Mouse (Mus musculus): ENCODE results near the gene Tcte1.
A peak's percentile ranks its signal among the peaks of the same experiment; 100 is the strongest.

The Tcte1 gene

DNA sequence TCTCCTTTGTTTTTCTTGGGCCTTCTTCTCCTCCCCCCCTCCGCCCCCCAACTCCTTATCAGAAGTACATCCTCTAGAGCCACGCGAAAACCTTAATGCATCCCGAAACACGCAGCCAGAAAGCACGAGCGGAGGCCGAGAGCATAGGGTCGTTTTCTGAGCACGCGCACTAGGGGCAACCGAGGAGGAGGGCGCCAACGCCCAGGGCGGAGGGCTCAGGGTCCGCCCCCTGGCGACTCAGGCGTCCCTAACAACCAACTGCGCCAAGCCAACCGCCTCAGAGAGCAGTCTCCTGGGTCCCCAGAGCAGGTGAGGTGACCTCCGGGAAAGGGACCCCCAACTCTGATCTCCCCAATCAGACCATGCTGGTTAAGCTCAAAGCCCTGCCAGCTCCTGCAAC is at the start of gene Tcte1:
Tcte1 (plus strand) TSS at position 172 of the 400 bp plus-strand sequence.
- DNase-seq = no peak

DNA sequence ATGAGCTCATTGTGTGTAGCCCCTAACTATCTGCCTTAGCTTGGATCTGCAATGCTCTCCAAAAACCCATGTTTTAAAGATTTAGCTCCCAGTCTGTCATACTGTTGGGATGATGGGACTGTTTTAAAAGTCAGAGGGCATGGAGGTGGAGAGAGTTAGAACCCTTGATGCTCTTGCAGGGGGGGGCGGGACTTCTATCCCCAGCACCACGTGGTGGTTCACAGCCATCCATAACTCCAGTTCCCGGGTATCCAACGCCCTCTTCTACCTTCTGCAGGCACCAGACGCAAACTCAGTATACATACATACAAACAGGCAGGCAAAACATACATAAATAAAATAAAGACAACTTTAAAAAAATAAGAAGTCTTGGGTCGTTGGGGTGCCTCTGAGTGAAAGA is 49.6 kb upstream of the Tcte1 start:
- no peak for DNase-seq

DNA sequence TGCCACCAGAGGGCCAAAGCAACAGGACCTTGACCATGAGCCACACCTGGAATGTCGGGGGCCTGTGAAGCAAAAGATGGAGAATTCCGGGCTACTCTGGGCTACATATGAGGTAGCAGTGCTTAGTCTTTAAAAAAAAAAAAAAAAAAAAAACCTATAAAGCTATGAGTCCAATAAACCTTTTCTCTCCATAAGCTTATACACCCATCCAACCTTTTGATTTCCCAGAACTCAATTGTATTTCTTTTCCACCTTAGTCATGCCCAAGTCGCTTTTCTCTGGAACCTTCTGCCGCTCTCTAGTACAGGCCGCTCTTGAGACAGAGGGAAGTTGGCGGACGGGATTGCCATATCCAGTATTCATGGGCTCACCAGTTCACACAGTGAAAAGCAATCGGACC is 49.1 kb upstream of the Tcte1 start:
- DNase-seq = no peak

DNA sequence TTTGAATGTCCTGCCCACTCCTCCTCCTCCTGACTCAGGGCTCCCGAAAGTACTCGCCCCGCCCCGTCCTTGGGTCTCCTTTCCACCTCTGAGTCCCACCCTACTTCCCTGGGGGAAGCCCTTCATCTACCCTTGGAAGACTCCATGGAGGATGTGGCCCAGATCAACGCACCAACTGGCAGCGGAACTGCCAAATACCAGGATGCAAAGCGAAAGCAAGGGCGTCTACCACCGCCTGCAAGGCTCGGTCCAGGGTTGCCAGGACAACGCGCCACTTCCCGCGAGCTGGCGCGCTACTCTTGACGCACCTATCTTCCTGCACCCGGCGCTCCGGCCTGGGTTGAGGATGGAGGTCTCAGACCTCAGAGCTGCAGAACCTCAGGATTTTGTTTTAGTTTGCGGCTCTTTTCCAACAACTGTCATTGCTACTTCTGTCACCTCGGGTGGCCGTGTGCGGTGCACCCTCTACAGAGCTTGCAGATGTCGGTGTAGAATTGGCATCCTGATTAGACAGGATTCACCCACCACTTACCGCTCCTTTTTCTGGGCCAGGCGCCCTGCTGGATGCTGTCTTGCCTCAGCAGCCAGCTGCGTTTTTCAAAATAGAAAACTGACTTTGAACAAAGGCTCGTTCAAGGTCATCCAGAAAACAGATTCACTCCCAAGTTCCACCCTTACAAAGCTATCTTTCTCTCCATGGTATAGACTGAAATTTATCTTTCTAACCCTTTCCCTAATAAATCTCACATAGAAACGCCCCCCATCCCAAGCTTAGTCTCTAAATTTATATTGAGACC is 48.4 kb upstream of the Tcte1 start, which contains the start of gene Spats1:
Spats1 (minus strand) TSS at position 747 of the 797 bp plus-strand sequence.
- DNase-seq = peak; percentile 12 to 29

DNA sequence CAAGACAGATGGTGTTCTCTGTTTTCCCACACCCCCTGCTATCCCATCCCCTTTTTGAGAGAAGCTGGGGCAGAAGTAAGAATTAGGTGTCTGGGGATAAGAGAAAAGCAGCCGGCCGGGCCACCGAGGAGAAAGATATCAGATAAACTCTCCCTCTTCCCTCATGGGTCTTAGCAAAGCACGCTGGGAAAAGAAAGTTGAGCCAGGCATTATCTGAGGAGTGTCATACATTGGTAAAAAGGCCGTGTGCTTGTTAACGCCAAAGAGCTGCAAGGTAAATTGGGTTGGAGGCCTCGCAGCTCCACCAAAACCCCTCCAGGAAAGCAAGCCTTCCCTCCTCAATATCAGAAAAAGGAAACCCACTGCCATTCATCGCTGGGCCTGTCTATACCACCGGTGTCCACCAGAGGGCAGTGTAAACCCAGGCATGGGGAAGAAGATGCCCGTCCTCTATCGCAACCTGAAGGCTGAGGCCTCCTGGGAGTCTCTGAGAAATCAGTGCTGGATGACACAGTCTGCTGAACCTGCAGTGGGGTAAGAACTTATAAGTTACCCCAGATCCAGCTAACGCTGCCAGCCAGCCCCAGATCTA is 44.9 kb upstream of the Tcte1 start:
- DNase-seq = peak; percentile 52 to 83

DNA sequence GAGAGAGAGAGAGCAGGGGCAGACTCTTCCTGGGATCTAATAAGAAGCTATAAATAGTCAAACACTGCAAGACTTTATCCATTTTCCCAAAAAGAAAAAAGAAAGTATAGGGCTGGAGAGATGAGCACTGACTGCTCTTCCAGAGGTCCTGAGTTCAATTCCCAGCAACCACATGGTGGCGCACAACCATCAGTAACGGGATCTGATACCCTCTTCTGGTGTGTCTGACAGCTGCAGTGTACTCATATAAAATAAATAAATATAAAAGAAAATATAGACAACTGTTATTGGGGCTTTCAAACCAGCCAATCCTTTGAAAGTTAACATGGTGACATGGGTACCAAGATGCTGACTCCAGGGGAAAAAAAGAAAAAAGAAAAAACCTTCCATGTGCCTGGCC is 42.8 kb upstream of the Tcte1 start:
- DNase-seq = no peak

DNA sequence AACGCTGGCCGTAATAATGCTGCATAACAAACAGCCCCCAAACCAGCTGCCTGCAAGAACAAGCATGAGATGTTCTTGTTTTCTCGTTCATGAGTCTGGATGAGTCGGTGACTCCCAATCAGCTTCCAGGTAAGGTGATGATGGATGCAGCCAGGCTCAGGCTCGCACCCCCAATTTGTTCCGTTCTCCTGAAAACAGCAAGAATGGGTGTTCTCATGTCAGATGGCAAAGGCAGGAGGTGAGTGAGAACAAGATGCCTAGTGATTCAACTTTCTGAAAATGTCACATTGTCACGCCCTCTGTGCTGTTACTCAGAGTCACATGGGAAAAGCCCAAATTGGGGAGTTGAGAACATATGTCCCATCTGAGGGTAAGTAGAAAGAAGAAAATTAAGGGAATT is 37.7 kb upstream of the Tcte1 start:
- no peak for DNase-seq

DNA sequence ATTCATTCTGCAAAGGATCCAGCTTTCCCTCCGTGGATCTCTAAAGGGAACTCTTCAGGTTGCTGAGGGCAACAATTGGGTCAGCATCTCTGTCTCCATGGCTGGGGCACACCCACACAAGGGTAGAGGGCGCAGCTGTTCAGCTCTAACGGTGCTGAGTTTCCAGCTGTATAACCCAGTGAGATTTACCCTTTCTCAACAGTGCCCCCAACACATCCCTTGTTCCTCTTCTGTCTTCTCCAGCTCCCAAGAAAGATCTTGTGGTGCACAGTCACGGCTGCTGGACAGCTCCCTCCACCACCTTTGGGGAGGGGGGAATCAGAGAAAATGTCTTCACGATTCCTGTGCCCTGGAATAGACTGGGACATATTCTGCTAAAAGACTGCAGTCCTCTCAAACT is 36.0 kb upstream of the Tcte1 start:
- no peak for DNase-seq

DNA sequence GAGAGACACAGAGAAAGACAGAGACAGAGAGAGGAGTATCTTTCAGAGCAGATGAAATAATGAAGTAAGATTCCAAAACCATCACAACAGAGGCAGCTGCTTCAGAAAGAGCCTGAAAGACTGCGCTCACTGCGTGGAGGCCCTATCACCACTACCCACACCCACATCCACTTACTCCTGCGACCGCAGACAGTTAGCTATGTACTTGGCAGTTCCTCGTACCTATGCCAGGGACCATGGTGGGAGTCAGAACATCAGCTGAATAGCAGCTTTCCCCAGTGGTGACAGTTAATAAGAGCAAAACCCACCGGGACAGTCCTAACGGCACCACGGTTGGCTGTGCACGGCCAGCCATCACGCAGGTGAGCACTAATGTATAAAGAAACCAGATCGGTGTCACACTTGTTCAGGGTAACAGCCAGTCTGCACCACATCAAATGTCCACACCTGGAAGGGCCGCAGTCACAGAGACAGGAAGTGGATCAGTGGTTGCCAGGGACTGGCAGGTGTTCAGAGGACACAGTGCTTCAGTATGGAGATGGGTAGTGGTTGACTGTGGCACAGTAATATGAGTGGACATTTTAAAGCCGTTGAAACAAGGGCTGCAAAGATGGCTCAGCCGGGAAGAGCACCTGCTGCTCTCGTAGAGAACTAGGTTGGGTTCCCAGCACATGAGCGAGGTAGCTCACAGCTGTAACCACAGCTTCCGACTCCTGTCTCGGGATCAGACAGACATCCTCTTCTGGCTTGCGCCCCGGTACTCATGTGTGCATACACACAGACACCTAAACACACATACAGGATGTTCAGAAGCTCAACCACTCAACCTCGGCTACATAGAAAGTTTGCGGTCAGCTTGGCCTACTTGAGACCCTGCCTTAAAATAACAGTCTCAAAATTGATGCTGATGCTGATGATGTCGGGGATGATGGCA is 34.6 kb upstream of the Tcte1 start:
- DNase-seq = no peak

DNA sequence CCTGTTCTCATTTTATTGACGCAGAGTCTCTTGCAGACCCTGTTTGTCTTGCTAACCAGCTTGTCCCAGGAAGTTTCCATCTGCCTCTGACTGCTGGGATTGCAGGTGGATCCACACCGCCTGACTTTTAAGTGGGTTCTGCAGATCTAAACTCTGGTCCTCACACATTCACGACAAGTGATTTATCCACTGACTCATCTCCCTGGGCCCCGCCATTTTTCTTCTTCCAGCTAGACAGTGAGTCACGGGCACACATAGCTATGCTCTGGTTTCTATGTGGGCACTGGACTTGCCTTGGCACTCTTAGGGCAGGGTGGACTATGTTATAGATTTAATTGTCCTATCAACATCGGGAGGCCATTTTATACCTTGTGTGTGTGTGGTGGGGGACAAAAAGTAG is 33.5 kb upstream of the Tcte1 start:
- no peak for DNase-seq

DNA sequence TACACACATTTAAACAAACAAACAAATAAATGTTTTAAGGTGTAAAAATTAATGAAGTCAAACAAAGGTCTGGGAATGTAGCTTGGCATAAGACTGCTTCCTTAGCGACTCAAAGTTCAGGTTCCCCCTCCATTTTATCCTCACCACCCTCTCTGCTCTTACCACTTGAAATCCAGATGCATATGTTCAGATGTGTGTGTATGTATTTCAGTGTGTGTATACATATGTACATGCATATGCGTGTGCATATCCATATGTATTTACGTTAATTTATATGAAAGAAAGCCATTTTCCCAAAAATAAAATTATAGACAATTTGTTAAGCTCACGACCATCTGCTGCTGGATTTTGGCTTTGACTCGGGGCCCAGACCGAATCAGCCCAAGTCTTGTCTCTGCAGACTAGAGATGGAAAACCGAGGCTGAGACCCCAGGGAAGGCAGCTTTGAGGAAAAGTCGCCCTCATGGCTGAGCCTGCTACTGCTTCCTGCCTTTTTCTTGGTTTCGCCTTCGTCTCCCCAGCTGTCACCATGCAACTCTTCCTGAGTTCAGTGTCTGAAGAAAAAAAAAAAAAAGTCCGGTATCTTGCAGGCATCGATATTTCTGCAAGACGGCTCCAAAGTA is 32.6 kb upstream of the Tcte1 start:
- DNase-seq = no peak

DNA sequence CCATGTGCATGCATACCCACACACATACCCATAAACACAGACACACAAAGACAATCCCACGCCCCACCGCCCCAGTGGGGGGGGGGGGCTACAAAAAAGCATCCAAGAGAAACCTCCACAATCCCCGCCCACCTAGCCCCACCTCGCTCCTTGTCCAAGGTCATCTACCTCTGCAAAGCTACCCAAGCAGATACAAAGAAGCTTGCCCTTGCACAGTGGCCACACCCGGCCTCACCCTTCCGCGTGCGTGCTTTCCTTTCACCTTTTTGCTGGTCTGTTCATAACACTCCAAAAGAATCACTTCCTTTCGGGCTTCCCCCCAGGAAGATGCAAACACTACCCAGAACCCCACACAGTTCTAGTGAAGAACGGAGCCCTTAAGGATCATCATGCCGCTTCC is 27.8 kb upstream of the Tcte1 start:
- DNase-seq = no peak

DNA sequence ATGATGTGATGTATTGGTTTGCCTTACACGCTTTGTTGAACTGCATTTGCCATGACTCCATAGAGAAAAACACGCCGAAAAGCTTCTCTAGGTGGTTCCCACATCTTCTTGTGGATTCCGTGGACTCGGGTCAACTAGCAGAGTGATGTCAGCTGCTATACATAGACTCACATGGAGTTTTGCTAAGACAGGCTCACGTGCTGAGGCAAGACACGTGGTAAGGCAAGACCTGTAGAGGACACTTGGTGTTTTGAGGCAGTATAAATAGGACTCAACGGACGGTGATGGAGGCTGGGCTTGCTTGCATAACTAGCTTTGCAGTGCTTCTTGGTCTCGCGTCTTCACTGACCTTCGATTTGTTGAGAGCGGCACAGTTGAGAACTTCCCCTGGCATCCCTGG is 24.8 kb upstream of the Tcte1 start:
- no peak for DNase-seq

DNA sequence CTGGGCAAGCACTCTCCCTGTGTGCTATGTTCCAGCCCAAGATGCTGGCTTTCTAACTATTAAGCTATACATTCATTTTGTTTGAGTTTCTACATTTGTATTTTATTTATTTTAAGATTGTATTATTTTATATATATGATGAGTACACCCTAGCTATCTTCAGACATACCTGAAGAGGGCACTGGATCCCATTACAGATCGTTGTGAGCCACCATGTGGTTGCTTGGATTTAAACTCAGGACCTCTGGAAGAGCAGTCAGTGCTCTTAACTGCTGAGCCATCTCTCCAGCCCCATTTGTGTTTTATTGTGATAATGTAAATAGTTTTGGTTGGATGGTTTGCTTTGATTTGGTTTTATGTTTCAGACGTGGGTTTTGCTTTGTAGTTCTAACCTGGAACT is 23.7 kb upstream of the Tcte1 start:
- DNase-seq = no peak

DNA sequence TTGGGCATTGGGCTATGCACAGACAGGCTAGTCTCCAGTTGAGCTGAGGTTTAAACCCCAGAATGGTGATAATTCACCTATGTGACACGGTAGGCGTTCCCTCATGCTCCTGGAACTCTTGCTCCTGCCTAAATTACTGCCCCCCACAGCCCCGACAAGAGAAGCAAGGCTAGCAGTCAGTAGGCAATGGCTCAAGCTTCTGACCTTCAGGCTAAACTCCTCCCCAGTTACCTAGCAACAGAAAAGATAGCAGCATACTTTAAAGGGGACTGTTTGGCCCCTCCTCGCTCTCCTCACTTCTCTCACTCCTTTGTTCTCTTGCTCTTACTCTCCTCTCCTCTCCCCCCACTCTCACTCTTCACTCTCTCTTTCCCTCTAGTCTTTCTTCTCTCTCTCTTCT is 22.3 kb upstream of the Tcte1 start:
- DNase-seq = no peak

DNA sequence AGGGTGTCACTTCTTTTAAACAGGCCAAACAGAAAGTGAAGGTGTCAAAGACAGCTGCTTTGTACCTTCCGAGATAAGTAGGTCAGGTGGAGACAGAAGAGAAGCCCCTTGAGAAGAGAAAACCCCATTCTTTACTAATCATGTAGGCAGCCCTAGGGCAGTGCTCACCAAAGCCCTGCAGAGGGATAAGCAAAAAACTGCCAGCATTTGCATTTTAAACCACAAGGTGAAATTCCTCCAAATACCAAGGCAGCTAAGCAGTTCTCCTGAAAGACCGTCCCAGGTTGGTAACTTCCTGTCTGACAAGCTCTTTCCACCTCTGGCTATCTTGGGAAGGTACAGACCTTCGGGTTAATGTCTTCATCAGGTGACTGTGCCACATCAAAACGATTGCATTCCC is 20.9 kb upstream of the Tcte1 start:
- DNase-seq = no peak

DNA sequence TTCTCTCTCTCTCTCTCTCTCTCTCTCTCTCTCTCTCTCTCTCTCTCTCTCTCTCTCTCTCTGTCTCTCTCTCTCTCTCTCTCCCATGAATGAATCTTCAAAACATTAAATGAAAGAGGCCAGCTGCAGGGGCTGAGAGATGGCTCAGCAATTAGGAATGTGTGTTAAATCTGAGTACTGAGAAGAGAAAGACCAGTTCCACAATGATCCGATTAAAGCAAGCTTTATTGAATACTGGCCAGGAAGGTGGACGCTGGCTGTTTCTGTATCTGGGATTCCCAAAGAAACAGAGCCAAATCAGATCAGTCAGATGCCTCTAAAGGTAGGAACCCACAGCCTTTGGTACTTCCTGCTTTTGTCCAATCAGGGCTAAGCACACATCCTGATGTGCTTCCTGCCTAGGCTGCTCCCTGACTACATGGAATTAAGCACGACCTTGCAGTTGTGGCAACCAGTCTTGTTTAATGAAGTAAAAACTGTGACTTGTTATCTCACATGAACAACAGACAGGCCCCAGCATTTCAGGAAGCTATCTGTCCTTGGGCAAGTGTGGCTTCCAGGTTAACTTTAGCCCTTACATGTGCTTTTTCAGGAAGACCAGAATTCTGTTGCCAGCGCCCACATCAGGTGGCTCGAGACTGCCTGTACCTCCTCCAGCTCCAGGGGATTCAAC is 19.8 kb upstream of the Tcte1 start:
- no peak for DNase-seq

DNA sequence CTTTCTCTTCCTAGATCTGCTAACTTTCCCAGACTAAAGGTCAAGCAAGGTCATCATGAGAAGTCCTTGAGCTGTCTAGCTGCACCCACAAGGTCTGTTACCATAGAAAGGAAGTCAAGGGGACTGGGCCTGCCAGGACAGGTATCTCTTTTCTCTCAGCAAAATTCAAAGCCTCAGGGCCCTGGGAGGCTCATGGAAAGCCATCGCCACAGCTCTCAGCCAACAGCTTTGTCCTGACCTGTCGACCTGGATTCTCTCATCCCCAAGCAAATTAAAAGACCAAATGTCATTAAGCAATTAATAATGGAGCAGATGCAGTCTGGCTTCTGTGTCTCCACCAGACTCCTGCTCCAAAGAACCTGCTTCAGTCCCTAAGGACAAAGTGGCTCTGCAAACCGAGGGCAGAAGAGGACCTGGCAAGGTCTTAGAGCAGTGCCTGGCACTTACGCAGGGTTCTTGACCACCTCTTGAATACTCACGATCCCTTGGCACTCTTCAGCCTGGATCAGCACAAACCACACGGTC is 17.2 kb upstream of the Tcte1 start:
- DNase-seq = no peak

DNA sequence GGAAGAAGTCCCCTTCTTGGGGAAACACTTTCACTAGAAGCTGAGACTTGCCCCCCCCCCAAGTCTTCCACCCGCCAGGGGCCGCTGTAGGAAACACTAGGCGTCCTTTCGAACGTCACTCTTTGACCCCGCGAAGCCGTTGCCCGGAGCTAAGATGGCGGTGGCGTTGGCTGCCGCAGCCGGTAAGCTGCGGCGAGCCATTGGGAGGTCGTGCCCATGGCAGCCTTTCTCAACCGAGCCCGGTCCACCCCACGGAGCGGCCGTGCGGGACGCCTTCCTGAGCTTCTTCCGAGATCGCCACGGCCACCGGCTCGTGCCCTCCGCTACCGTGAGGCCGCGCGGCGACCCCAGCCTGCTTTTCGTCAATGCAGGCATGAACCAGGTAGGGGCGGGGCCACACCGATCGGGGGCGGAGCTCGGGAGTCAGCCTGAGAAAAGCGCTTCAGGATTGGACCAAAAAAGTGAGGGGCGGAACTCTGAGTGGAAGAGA is 16.5 kb upstream of the Tcte1 start, which contains the start of gene Aars2:
Aars2 (plus strand) TSS at position 142 of the 490 bp plus-strand sequence.
- peak; percentile 88 to 97 for DNase-seq

DNA sequence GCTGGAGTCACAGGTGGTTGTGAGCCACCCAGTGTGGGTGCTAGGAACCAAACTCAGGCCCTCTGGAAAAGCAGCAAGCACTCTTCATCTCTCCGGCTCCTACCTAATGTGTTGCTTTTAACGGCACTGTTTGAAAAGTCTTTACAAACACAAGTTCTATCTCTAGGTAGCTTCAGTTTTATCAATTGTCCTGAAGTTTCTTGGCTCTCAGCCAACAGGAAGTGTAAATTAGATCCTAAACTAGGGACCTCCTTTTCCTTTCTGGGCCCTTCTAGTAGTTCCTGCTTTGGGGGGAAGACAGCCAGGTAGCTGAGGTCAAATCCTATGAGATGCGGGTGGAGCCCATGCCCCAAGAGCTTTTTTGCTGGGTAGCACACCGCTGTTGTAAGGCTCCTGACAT is 12.4 kb upstream of the Tcte1 start:
- no peak for DNase-seq

DNA sequence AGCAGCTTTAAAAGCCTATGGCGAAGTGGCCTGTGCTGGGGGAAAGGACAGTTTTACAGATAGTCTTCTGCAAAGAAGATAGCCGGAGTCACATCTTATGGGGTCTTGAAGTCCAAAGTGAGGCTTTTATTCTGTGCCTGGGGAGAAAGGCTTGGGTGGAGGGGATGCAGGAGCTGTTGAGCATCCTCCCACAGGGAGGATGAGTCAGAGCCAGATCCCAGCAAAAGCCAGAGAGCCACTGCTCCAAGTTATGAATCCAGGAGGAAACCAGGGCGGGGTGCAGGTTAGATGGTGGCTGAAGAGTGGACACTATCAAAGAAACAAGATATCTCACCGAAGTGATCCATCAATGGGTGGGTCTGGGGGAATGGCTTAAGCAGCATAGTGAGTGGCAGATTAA is 11.5 kb upstream of the Tcte1 start:
- no peak for DNase-seq

DNA sequence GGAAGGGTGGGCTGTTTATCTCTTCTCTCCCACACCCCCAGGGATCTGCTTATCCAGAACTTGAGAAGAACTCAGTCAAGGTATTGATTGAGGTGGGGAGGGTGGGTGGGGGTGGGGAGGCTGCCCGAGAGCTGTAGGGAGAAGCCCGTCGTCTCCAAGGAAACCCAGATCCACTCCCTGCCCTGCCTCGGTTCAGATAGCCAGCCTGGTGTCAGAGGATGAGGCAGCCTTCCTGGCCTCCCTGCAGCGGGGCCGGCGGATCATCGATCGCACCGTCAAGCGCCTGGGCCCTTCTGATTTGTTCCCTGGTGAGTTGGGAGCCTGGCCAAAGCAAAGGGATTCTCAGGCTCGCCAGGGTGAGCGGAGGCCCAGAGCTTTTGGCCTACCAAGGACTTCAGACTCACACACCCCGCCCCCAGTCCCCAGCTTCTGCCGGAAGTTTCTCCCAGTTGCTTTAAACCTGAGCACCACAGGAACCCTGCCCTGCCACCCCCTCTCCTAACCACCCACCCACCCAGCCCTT is 8.0 kb upstream of the Tcte1 start:
- DNase-seq = no peak

Data from spleen, adult 18-20 months (tissue).